Mouse (Mus musculus) heart, embryonic 14.5 days (tissue): Measurements from ENCODE around the gene Pnrc2. TPM values are rescaled to one million over a fixed set of nuclear protein-coding genes. Genes with fewer than 3 reads are reported as not detected.
A peak's percentile ranks its signal among the peaks of the same experiment; 100 is the strongest.

Experiments used
- ATAC-seq: fragments of 200-750 bp; cut with Nextera tagmentation; 2 replicates; pipeline ENCODE4 v1.8.0; 2017; ENCODE audit warnings: low read depth, moderate TSS enrichment; ENCODE audit not compliant: insufficient number of reproducible peaks, insufficient read depth, low FRiP score
- H3K27ac ChIP-seq, 2 experiments: fragments of 200-500 bp in 1 of 2; fragments of 300-500 bp in 1 of 2; sonication (generic) in 1 of 2; replicated peaks in 1 of 2; 2 replicates each; pipeline ENCODE4 v1.5.1; 2012 to 2014; ENCODE audit warnings: low read depth in 2 of 2, low read length in 2 of 2, control low read depth in 1 of 2, mild to moderate bottlenecking in 1 of 2, mixed read lengths in 1 of 2; ENCODE audit not compliant: control insufficient read depth in 1 of 2, insufficient read depth in 1 of 2
- H3K27me3 ChIP-seq: fragments of 300-500 bp; sonication (generic); 2 replicates; pipeline ENCODE4 v1.6.1; 2014; ENCODE audit warnings: mild to moderate bottlenecking, low read length, control low read depth; ENCODE audit not compliant: control insufficient read depth, insufficient read depth
- H3K36me3 ChIP-seq: fragments of 300-500 bp; sonication (generic); 2 replicates; pipeline ENCODE4 v1.6.1; 2014; ENCODE audit warnings: mild to moderate bottlenecking, control low read depth, low read length, mixed read lengths; ENCODE audit not compliant: control insufficient read depth, insufficient read depth
- H3K4me1 ChIP-seq, 2 experiments: fragments of 200-500 bp in 1 of 2; fragments of 300-500 bp in 1 of 2; sonication (generic) in 1 of 2; 2 replicates each; pipeline ENCODE4 v1.6.1; 2012 to 2014; ENCODE audit warnings: low read length in 2 of 2, control low read depth in 1 of 2, mixed read lengths in 1 of 2; ENCODE audit not compliant: control insufficient read depth in 2 of 2, insufficient read depth in 2 of 2
- H3K4me2 ChIP-seq: fragments of 300-500 bp; sonication (generic); 2 replicates; pipeline ENCODE4 v1.6.1; 2014; ENCODE audit warnings: mild to moderate bottlenecking, low read length
- H3K4me3 ChIP-seq, 2 experiments: fragments of 200-500 bp in 1 of 2; fragments of 300-500 bp in 1 of 2; sonication (generic) in 1 of 2; 2 replicates each; pipeline ENCODE4 v1.5.1; 2012 to 2014; ENCODE audit warnings: low read length in 2 of 2, mild to moderate bottlenecking in 2 of 2, control low read depth in 1 of 2, low read depth in 1 of 2, moderate library complexity in 1 of 2; ENCODE audit not compliant: control insufficient read depth in 1 of 2, insufficient read depth in 1 of 2
- H3K9ac ChIP-seq: fragments of 300-500 bp; sonication (generic); 2 replicates; pipeline ENCODE4 v1.6.1; 2014; ENCODE audit warnings: mild to moderate bottlenecking, low read length
- H3K9me3 ChIP-seq: fragments of 300-500 bp; sonication (generic); 2 replicates; pipeline ENCODE4 v1.6.1; 2016; ENCODE audit warnings: low read length, control low read depth; ENCODE audit not compliant: control insufficient read depth
- WGBS: fragments of 180-500 bp; shearing (Covaris S2); extraction: QIAGEN DNeasy Blood & Tissue Kit; methylation state at CpG from one replicate; pipeline ENCODE4 v1.1.7; 2014; 5-methylcytosine and 5-hydroxymethylcytosine counted together
- polyA plus RNA-seq: library from polyadenylated mRNA; unstranded; fragments of >200 nt; fragmentation: Nextera tagmentation; extraction: Ambion mirVana; gene quantifications from 2 replicates; pipeline ENCODE4 v1.2.1, GENCODE M21; 2014

Pnrc2 gene
- polyA plus RNA-seq, 1 experiment from 2014 or later = 137 TPM

DNA sequence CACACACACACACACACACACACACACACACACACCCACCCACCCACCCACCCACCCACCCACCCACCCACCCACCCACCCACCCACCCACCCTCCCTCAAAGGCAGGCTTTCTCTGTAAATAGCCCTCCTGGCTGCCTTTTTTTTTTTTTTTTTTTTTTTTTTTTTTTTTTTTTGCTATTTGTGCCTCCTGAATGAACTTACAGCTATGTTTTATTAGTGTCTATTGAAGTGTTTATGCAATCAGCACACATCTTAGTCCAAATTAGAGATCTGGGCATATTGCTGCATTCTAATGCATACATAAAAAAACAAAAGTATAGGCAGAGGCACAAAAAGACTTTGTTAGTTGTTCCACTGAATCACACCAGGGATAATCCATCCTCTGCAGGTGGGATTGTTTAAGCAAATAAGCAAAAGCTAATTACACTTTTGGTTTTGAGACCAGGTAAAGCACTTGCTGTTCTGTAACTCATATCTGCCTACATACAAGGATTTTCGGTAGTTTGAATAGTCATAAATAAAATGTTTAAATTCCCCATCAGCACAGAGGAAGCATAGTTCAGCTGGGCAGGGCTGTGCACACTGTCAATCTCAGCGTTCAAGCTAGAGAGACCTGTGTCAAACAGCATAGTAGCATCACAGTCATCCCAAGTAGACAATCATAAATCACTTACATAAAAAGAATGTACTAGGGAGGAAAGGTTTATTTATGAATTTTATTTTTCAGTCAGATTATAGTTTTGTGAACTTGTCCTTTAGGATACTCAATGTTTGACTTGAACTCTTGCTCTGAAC, 3.2 kb downstream of the Pnrc2 start:
- WGBS = 33% methylated on average over 2 of the region's 2 CpGs
- Histone ChIP-seq H3K36me3 (peaks cover 54% of the 10 kb centered on the region), H3K9ac (peak overlapping the region; percentile 98; the same call in 1 of the 2 replicates), H3K4me3 (peak overlapping the region in 1 of 2 experiments; percentile 21; a peak in 2 of 4 replicates), H3K9me3 (no peaks in the 10 kb centered on the region), H3K27ac (no peak overlapping the region; a peak in 1 of 4 replicates), H3K4me2 (peak overlapping the region; percentile 84), H3K27me3 (no peaks in the 10 kb centered on the region), H3K4me1 (peaks cover 8 to 36% of the 10 kb centered on the region in 2 experiments)
- no peak for ATAC-seq

DNA sequence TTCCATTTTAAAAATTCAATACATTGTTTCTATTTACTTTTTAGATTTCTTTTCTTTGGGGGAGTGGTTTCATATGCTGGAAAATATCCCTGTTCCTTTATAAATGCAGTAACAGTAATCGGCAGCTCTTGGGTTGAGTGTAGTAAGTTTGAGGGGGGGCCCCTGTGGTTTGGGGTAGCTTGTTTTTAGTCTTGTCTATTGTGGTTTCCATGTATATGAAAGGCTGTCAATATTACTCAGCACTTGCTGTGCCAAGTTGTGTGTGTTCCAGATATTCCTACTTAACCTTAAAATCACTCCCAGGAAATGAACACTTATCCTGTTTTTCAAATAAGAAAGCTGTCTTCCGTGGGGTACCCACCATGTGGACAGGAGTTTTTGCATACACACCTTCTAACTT, 4.7 kb downstream of the Pnrc2 start:
- no peak overlapping the region for H3K4me2 ChIP-seq
- H3K4me1 ChIP-seq = peaks cover 2 to 22% of the 10 kb centered on the region in 2 experiments; a peak in 3 of 4 replicates
- 0 out of 4 replicates have a peak overlapping the region, but pooled peaks of 1 of the 2 experiments have one; percentile 15 for H3K27ac ChIP-seq
- H3K27me3 ChIP-seq = no peaks in the 10 kb centered on the region
- peaks cover 56% of the 10 kb centered on the region for H3K36me3 ChIP-seq
- no peak overlapping the region for H3K4me3 ChIP-seq
- no peak for ATAC-seq
- H3K9me3 ChIP-seq = no peaks in the 10 kb centered on the region
- 55% methylated on average over 2 of the region's 2 CpGs for WGBS
- H3K9ac ChIP-seq = no peak overlapping the region

DNA sequence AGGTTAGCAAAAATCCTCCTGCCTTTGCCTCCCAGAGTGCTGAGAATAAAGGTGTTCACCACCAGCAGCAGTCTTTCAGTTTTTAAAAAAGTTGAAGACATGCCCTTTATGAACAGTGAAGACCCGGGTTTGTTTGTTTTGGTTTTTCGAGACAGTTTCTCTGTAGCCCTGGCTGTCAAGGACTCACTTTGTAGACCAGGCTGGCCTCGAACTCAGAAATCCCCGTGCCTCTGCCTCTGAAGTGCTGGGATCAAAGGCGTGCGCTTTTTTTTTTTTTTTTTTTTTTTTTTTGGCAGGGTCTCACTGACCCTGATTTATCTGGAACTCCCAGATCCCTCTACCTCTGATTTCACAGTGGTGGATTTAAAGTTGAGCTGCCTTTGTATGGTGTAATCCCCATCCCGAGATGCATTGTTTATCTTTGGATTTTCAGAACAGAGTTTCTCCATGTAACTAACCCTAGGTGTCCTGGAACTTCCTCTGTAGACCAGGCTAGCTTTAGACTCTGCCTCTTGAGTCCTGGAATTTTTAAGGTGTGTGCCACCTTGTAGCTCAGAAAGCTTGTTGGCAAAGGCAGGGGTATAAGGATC, 16.0 kb downstream of the Pnrc2 start:
- H3K4me1 ChIP-seq = peaks cover 5 to 35% of the 10 kb centered on the region in 2 experiments
- peak overlapping the region; percentile 75 for H3K4me2 ChIP-seq
- H3K36me3 ChIP-seq = peaks cover 19% of the 10 kb centered on the region
- peak overlapping the region in 1 of 2 experiments; percentile 24; a peak in 1 of 4 replicates for H3K27ac ChIP-seq
- ATAC-seq = no peak
- WGBS = 11% methylated on average over 7 of the region's 7 CpGs
- H3K9ac ChIP-seq = peak overlapping the region; percentile 96
- H3K9me3 ChIP-seq = no peaks in the 10 kb centered on the region
- H3K4me3 ChIP-seq = peak overlapping the region; percentile 15 to 95
- no peaks in the 10 kb centered on the region for H3K27me3 ChIP-seq

GRCm38 (mm10) chr4:135856223-135857091, 17.2 kb downstream of the Pnrc2 start:
- peak; percentile 69 for ATAC-seq
- peak overlapping the region; percentile 96 for H3K9ac ChIP-seq
- 0 out of 2 replicates have a peak, but pooled peaks cover 11% of the 10 kb centered on the region for H3K36me3 ChIP-seq
- peaks cover 5 to 35% of the 10 kb centered on the region in 2 experiments for H3K4me1 ChIP-seq
- H3K9me3 ChIP-seq = no peaks in the 10 kb centered on the region
- WGBS = under 1% methylated on average over 76 of the region's 91 CpGs
- H3K27me3 ChIP-seq = no peaks in the 10 kb centered on the region
- peak overlapping the region; percentile 75 for H3K4me2 ChIP-seq
- H3K27ac ChIP-seq = peak overlapping the region; percentile 96 to 99
- H3K4me3 ChIP-seq = peak overlapping the region; percentile 71 to 95

DNA sequence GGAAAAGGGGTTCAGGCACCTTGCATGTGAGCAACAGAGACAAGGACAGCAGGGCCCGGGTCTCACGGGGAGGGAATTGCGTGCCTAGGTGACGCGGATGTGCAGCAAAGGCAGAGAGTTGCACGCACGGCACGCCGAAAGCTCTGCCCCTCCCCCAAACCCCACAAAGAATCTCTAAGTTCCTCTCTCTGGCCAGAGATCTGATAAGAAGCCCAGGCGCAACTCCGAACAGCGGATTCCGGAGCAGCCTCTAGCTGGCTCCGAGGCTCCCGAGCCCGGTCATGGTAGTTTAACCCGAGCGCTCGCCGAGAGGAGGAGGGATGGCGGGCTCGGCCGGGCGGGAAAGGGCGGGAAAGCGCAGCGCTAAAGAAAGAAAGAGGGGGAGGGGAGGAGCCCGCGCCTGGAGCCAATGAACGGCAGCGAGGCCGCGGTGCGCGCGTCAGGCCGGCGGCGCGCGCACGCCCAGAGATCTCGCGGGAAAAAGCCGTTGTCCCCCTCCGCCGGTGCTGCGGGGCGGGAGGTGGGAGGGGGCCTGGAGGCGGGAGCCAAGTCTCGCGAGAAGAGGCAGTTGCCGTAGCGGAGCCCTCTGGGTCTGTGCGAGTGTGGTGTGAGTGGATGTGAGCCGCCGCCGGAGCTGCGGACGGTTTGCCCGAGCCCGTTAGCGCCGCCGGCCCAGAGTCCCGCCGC, 18.0 kb downstream of the Pnrc2 start, which contains the start of gene Srsf10:
Gene Srsf10 (plus strand): TSS at position 212 of the 687 bp plus-strand sequence.
- under 1% methylated on average over 54 of the region's 67 CpGs for WGBS
- H3K4me3 ChIP-seq = peak within 1 kb of the TSS; percentile 74 to 95
- no peaks in the 10 kb centered on the region for H3K9me3 ChIP-seq

DNA sequence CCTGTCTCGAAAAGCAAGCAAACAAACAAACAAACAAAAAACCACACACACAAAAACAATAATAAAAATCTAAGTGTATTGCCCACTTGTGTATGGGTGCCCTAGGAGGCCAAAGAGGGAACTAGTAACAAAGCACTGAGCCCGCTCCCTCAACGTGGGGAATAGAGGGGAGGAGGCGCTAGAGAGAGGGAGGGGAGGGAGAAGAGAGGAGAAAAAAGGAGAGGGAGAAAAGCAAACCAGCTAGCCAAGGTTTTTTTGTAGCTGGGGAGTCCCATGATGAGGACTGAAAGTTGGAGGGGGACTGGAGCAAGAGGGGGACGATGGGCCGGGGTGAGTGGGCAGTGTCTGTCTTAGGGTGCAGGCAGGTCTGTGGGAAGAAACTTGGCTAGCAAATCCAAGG, 18.6 kb downstream of the Pnrc2 start:
- Histone ChIP-seq H3K4me3 (peak overlapping the region; percentile 74 to 95), H3K27ac (peak overlapping the region; percentile 99), H3K4me1 (peaks cover 5 to 34% of the 10 kb centered on the region in 2 experiments), H3K36me3 (0 out of 2 replicates have a peak, but pooled peaks cover 6% of the 10 kb centered on the region), H3K27me3 (no peaks in the 10 kb centered on the region), H3K9me3 (no peaks in the 10 kb centered on the region), H3K4me2 (peak overlapping the region; percentile 85), H3K9ac (peak overlapping the region; percentile 96)
- WGBS = 12% methylated on average over 6 of the region's 6 CpGs
- 0 out of 2 replicates have a peak, but pooled peaks have one; percentile 19 for ATAC-seq

More for the DNA sequence above, 18.0 kb downstream of the Pnrc2 start, which contains the start of gene Srsf10:
- Histone ChIP-seq H3K9ac (peak within 1 kb of the TSS; percentile 96), H3K4me2 (peak within 1 kb of the TSS; percentile 85), H3K4me1 (peaks cover 5 to 34% of the 10 kb centered on the region in 2 experiments), H3K27me3 (no peaks in the 10 kb centered on the region), H3K36me3 (0 out of 2 replicates have a peak, but pooled peaks cover 6% of the 10 kb centered on the region), H3K27ac (peak within 1 kb of the TSS; percentile 99)
- ATAC-seq = peak; percentile 93
